In the genomic region with DNA sequence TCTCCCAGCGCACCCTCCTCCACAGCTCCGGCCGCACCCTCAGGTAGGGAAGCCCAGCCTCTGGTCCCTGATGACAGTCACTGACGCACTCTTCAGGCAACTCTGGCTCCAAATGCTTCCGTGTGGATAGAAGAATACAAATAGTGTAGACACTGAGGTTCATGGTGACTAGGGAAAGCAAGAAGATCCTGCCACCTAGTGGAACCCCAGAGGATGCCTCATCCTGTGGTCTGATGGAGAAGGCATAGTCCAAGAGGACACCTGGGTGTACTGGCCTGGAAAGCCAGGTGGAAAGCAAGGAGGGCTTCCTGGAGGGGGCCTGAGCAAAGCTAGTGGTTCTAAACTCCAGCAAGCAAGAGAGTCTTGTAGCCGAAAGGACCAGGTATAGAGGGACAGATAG, we compare ENCODE assay signal across 12 mouse cellular contexts. TPM values are rescaled to one million over a fixed set of nuclear protein-coding genes. Genes with fewer than 3 reads are reported as not detected.
DNase-seq lines count a peak whose midpoint lies in the region; ATAC-seq and TF ChIP-seq lines count a peak whose summit lies in the region.
"Had no signal": no experiment of that assay in that cellular context is flagged by ENCODE, and none has a peak within 500 bp of the region (broad histone marks: within the 10 kb centered on the region; RNA-seq: fewer than 3 reads in every experiment).

No protein-coding gene starts in this region.

- TF ChIP-seq EP300 in heart, adult 2 months (IDR thresholded peaks at IDR 0.05; ENCODE audit: insufficient read depth, low read depth, low read length): no peak

- H3K27me3 ChIP-seq in heart, adult 2 months (ENCODE audit: control insufficient read depth, insufficient read depth, low read length): 0 out of 2 replicates have a peak, but pooled peaks cover 2% of the 10 kb centered on the region
- peaks cover 62% of the 10 kb centered on the region for H3K27me3 ChIP-seq in heart, embryonic 10.5 days (ENCODE audit: insufficient read depth, poor library complexity, severe bottlenecking)
- H3K27me3 ChIP-seq in lung, embryonic 14.5 days (ENCODE audit: insufficient read depth, low read length): no peaks in the 10 kb centered on the region
- H3K27me3 ChIP-seq: embryonic facial prominence, embryonic 12.5 days had no signal

- intact Hi-C loops in heart, adult 2 months (cut with DNase I): no loop called here

- H3K9me3 ChIP-seq in heart, embryonic 10.5 days: no peaks in the 10 kb centered on the region
- H3K9me3 ChIP-seq in lung, embryonic 14.5 days (ENCODE audit: low read depth, low read length): no peaks in the 10 kb centered on the region
- H3K9me3 ChIP-seq: embryonic facial prominence, embryonic 12.5 days; G1E; heart, embryonic 13.5 days had no signal

- H3K4me3 ChIP-seq in heart, adult 2 months: no peak overlapping the region
- H3K4me3 ChIP-seq in heart, embryonic 10.5 days: no peak overlapping the region
- no peak overlapping the region for H3K4me3 ChIP-seq in lung, embryonic 14.5 days (ENCODE audit: low read depth, low read length)
- no peak overlapping the region for H3K4me3 ChIP-seq in lung, adult 2 months (replicated peaks; ENCODE audit: extremely low read depth, low read depth, low read length)
- H3K4me3 ChIP-seq: embryonic facial prominence, embryonic 12.5 days; heart, embryonic 13.5 days had no signal

- H3K36me3 ChIP-seq in heart, adult 2 months (ENCODE audit: control insufficient read depth, insufficient read depth, low read length): no peaks in the 10 kb centered on the region
- H3K36me3 ChIP-seq in heart, embryonic 10.5 days: no peaks in the 10 kb centered on the region
- H3K36me3 ChIP-seq in lung, embryonic 14.5 days (ENCODE audit: insufficient read depth): no peaks in the 10 kb centered on the region
- H3K36me3 ChIP-seq: embryonic facial prominence, embryonic 12.5 days; G1E; heart, embryonic 13.5 days had no signal

- no peak for TF ChIP-seq POLR2A in heart, adult 2 months (IDR thresholded peaks at IDR 0.05; ENCODE audit: insufficient read depth, low read depth, low read length)
- TF ChIP-seq POLR2A in lung, adult 2 months (IDR thresholded peaks at IDR 0.05; ENCODE audit: borderline replicate concordance, extremely low read depth, low read depth, low read length): no peak

- H3K9ac ChIP-seq in heart, adult 2 months (ENCODE audit: low read depth, low read length): no peak overlapping the region
- no peak overlapping the region for H3K9ac ChIP-seq in lung, embryonic 14.5 days
- H3K9ac ChIP-seq: embryonic facial prominence, embryonic 12.5 days; heart, embryonic 13.5 days had no signal

- no peak for ATAC-seq in lung, embryonic 14.5 days (ENCODE audit: insufficient read depth)

- no peaks in the 10 kb centered on the region for H3K4me1 ChIP-seq in heart, adult 2 months (ENCODE audit: control insufficient read depth, insufficient read depth, low read length)
- H3K4me1 ChIP-seq in heart, embryonic 10.5 days: peaks cover 24% of the 10 kb centered on the region
- H3K4me1 ChIP-seq in lung, embryonic 14.5 days (ENCODE audit: insufficient read depth): no peaks in the 10 kb centered on the region
- H3K4me1 ChIP-seq in lung, adult 2 months (ENCODE audit: control insufficient read depth, insufficient read depth, low read length): no peaks in the 10 kb centered on the region
- H3K4me1 ChIP-seq: embryonic facial prominence, embryonic 12.5 days had no signal

- peak; percentile 48 for TF ChIP-seq CTCF in heart, adult 2 months (IDR thresholded peaks at IDR 0.05)
- peak; percentile 63 for TF ChIP-seq CTCF in lung, embryonic 14.5 days (IDR thresholded peaks at IDR 0.05; ENCODE audit: low read depth)
- TF ChIP-seq CTCF in lung, adult 2 months (IDR thresholded peaks at IDR 0.05; ENCODE audit: insufficient read depth, low read length): no peak

- DNase-seq in heart, adult 2 months: no peak
- no peak for DNase-seq in heart, embryonic 10.5 days (ENCODE audit: low spot score)
- peak; percentile 24 for DNase-seq in lung, embryonic 14.5 days
- DNase-seq in lung, adult 2 months: no peak
- peak; percentile 30 for DNase-seq in NIH3T3 (ENCODE audit: low read depth)
- DNase-seq in retina, embryonic 14.5 days (ENCODE audit: low spot score): peak; percentile 31
- DNase-seq in thymus, postnatal 25 days: no peak
- DNase-seq: layer of hippocampus, adult 9-11 months; right cerebral cortex, postnatal 4 days had no signal

- no peak overlapping the region for H3K4me2 ChIP-seq in lung, embryonic 14.5 days
- H3K4me2 ChIP-seq: embryonic facial prominence, embryonic 12.5 days; heart, embryonic 13.5 days had no signal

- 74% methylated on average over 6 of the region's 6 CpGs for WGBS in heart, adult 2 months
- 75% methylated on average over 6 of the region's 6 CpGs for WGBS in heart, embryonic 10.5 days
- WGBS in lung, embryonic 14.5 days: 77% methylated on average over 6 of the region's 6 CpGs
- WGBS in lung, adult 2 months: 70% methylated on average over 6 of the region's 6 CpGs

- no peaks in the 10 kb centered on the region for H3K79me2 ChIP-seq in heart, adult 2 months (replicated peaks; ENCODE audit: control insufficient read depth, insufficient read depth, low read length)

- H3K27ac ChIP-seq in heart, adult 2 months: no peak overlapping the region
- no peak overlapping the region; the same call in 1 of the 2 replicates for H3K27ac ChIP-seq in heart, embryonic 10.5 days
- no peak overlapping the region for H3K27ac ChIP-seq in lung, embryonic 14.5 days (ENCODE audit: low read depth)
- H3K27ac ChIP-seq: embryonic facial prominence, embryonic 12.5 days; heart, embryonic 13.5 days had no signal

RNA-seq across cellular contexts. Expression of gene Ass1, which starts 49.1 kb away (rescaled TPM):
- total RNA-seq in heart, adult 2 months (2021): 1 to 10 TPM; 5.4 to 6.5 TPM
- polyA plus RNA-seq in heart, adult 2 months (2012; rRNA removed): 4.9 and 7.0 TPM in 2 replicates
- 8.9 and 18.2 TPM in 2 replicates for polyA plus RNA-seq in heart, embryonic 10.5 days (2016; fragmentation: Nextera tagmentation; extraction: Ambion mirVana)
- polyA plus RNA-seq in lung, embryonic 14.5 days (2014; fragmentation: Nextera tagmentation; extraction: Ambion mirVana): 9.1 and 9.5 TPM in 2 replicates
- polyA plus RNA-seq in lung, adult 2 months (2012; rRNA removed): 14.3 and 18.2 TPM in 2 replicates
- total RNA-seq: G1E had no signal
- polyA plus RNA-seq: G1E had no signal

Comparison
In these comparisons a context has a peak if more than half of its experiments do, and no peak if none do; other contexts are left out.
1. DNase-seq: peak in lung, embryonic 14.5 days (single experiment), NIH3T3 (single experiment) and retina, embryonic 14.5 days (single experiment); none in heart, adult 2 months (0 of 2), heart, embryonic 10.5 days (single experiment), lung, adult 2 months (single experiment) and thymus, postnatal 25 days (single experiment).